Mouse (Mus musculus) forebrain, embryonic 14.5 days (tissue): ENCODE data around the gene Trp53inp2. TPM values are rescaled to one million over a fixed set of nuclear protein-coding genes. Genes with fewer than 3 reads are reported as not detected.
A peak's percentile ranks its signal among the peaks of the same experiment; 100 is the strongest.

ENCODE experiments used
- ATAC-seq: fragments of 200-750 bp; cut with Nextera tagmentation; 2 replicates; pipeline ENCODE4 v1.8.0; 2017; ENCODE audit warnings: mild to moderate bottlenecking, moderate library complexity
- DNase-seq: peaks from one replicate; pipeline ENCODE4 v3.0.0-alpha.2; 2015; ENCODE audit warnings: low spot score
- H3K27ac ChIP-seq: fragments of 300-500 bp; sonication (generic); 2 replicates; pipeline ENCODE4 v1.5.1; 2014; ENCODE audit warnings: low read depth, mild to moderate bottlenecking, control low read depth, low read length, moderate library complexity
- H3K27me3 ChIP-seq: fragments of 300-500 bp; sonication (generic); replicated peaks from 2 replicates; pipeline ENCODE4 v1.6.1; 2014; ENCODE audit warnings: low read length, control low read depth, mixed read lengths; ENCODE audit not compliant: control insufficient read depth, insufficient read depth
- H3K36me3 ChIP-seq: fragments of 300-500 bp; sonication (generic); 2 replicates; pipeline ENCODE4 v1.6.1; 2014; ENCODE audit warnings: low read length, control low read depth; ENCODE audit not compliant: control insufficient read depth, insufficient read depth
- H3K4me1 ChIP-seq: fragments of 300-500 bp; sonication (generic); 2 replicates; pipeline ENCODE4 v1.6.1; 2014; ENCODE audit warnings: antibody characterized with exemption, low read length, control low read depth; ENCODE audit not compliant: control insufficient read depth, insufficient read depth
- H3K4me2 ChIP-seq: fragments of 300-500 bp; sonication (generic); 2 replicates; pipeline ENCODE4 v1.6.1; 2014; ENCODE audit warnings: mild to moderate bottlenecking, control low read depth, low read length
- H3K4me3 ChIP-seq: fragments of 300-500 bp; sonication (generic); 2 replicates; pipeline ENCODE4 v1.5.1; 2014; ENCODE audit warnings: low read depth, low read length, control low read depth
- H3K9ac ChIP-seq: fragments of 300-500 bp; sonication (generic); 2 replicates; pipeline ENCODE4 v1.6.1; 2014; ENCODE audit warnings: mild to moderate bottlenecking, low read length, control low read depth, moderate library complexity
- H3K9me3 ChIP-seq: fragments of 300-500 bp; sonication (generic); replicated peaks from 2 replicates; pipeline ENCODE4 v1.6.1; 2016; ENCODE audit warnings: low read length, control low read depth, mixed read lengths; ENCODE audit not compliant: control insufficient read depth
- WGBS: fragments of 180-500 bp; shearing (Covaris S2); extraction: QIAGEN DNeasy Blood & Tissue Kit; methylation state at CpG from one replicate; pipeline ENCODE4 v1.1.7; 2014; 5-methylcytosine and 5-hydroxymethylcytosine counted together
- polyA plus RNA-seq: library from polyadenylated mRNA; unstranded; fragments of >200 nt; fragmentation: Nextera tagmentation; extraction: Ambion mirVana; gene quantifications from 2 replicates; pipeline ENCODE4 v1.2.1, GENCODE M21; 2014

The Trp53inp2 gene
- polyA plus RNA-seq, 1 experiment from 2014 or later, result 57.7 TPM

DNA sequence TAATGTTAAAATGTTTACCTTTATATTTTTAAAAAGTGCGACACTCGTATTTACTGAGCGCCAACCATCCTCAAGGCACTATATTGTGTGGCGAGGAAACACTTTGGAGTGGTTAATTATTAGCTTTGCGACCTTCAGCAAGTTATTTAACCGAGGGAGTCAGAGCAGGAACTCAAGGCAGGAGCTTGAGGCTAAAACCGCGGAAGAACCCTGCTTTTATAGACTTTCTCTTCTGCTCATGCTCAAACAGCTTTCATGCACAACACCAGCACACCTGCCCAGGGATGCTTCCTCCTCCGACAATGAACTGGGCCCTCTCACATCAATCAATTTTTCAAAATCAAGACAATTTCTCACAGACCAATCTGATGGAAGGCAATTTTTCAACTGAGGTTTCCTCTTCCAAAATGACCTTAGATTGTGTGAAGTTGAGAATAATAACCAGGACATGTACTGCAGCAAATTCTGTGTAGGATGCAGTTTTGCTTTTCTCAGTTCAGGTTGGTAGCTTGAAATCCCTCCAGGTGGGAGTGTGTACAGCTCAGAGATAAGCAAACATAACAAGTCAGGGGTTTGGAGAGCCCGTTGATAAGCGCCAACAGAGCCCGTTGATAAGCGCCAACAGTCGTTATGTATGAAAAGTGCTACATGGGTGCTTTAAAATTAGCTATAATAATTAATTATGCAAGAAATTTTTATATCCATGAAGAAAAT is 23.0 kb upstream of the Trp53inp2 start:
- DNase-seq, result no peak
- Histone ChIP-seq H3K36me3 (no peaks in the 10 kb centered on the region), H3K9me3 (no peaks in the 10 kb centered on the region), H3K27me3 (no peaks in the 10 kb centered on the region), H3K4me1 (peaks cover 7% of the 10 kb centered on the region; the same call in 1 of the 2 replicates), H3K9ac (peak overlapping the region; percentile 62), H3K4me2 (peak overlapping the region; percentile 78), H3K27ac (peak overlapping the region; percentile 55), H3K4me3 (peak overlapping the region; percentile 89)
- WGBS, result 33% methylated on average over 14 of the region's 14 CpGs
- peak; percentile 43 for ATAC-seq

DNA sequence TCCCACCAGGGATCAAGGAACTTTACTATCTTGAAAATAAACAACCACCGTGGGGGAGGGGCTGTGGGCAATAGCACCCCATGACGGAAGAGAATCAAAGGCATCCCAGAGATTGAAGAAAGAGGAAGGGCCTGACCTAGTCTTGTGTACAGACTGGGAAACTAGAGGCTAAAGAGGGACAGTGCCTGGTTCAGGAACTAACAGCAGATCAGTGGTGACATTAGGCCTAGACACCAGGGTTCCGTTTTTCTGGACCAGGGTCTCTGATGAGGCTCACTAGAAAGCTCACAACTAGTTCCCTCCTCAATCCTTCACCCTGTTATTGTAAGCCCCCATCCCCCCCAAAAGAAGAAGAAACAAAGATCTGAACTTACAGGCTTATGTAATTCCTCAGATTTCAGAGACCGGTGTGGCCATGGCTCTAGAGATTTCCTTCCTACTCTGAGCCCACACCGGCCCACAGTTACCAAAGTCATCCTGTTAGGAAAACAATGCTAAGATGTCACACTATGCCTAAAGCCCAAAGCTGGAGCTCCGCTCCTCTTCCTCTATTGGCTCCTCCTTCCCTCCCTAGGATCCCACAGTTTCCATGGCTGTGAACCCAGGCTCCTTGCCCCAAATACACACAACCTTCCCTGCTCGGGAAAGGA is 13.1 kb upstream of the Trp53inp2 start:
- no peak for ATAC-seq
- no peak for DNase-seq
- WGBS, result 83% methylated on average over 7 of the region's 7 CpGs
- no peaks in the 10 kb centered on the region for H3K9me3 ChIP-seq
- H3K27ac ChIP-seq, result no peak overlapping the region
- no peaks in the 10 kb centered on the region for H3K4me1 ChIP-seq
- H3K36me3 ChIP-seq, result no peaks in the 10 kb centered on the region
- no peak overlapping the region for H3K4me3 ChIP-seq
- no peak overlapping the region for H3K4me2 ChIP-seq
- no peaks in the 10 kb centered on the region for H3K27me3 ChIP-seq
- no peak overlapping the region for H3K9ac ChIP-seq

DNA sequence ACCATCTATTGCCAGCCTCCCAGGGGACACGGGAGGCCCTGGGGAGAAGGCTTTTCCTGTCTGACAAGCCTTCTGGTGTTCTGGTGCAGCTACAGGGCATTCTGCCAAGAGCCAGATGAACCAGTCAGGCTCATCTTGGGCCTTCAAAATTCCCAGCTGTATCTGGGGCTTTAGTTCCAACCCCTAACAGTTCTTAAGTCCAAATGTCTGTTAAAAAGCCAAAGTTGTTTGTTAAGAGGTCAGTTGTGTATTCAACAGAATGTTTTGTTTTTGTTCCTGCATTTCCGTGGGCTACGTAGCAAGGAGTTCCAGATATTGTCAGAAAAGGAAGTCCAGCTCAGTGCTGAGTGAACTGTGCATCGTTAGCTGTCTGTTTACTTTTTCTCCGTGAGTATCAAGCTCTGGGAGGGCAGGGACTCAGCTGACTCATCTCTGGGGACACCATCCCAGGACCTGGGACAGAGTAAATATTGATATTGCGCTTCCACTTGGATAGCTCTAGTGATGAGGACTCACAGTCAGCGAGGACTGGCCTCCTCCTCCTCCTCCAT is 11.5 kb upstream of the Trp53inp2 start:
- Histone ChIP-seq H3K9me3 (no peaks in the 10 kb centered on the region), H3K27ac (no peak overlapping the region), H3K9ac (no peak overlapping the region), H3K4me2 (no peak overlapping the region), H3K4me1 (no peaks in the 10 kb centered on the region), H3K27me3 (no peaks in the 10 kb centered on the region), H3K36me3 (no peaks in the 10 kb centered on the region), H3K4me3 (no peak overlapping the region)
- DNase-seq, result peak; percentile 56
- no peak for ATAC-seq
- WGBS, result 66% methylated on average over 7 of the region's 7 CpGs

DNA sequence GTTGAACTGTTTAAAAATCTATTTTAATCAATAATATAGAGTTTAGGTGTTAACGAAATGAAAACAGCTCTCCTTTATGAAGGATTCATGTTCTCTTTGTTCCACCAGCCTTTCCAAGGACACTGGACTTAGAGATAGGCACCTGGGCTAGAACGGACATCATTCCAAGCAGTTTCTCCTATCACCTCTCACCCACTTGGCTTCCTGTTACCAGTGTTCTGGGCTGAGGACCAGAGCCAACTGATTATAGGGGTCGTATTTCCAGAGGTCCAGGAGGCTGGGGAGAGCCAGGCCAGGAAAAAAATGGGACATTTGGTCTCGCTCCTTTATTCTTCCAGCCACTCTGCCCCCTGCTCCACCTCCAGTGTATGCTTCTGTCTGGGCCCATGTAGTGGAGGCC is 8.4 kb upstream of the Trp53inp2 start:
- no peaks in the 10 kb centered on the region for H3K27me3 ChIP-seq
- no peaks in the 10 kb centered on the region for H3K36me3 ChIP-seq
- ATAC-seq (no peak), DNase-seq (no peak)
- no peak overlapping the region for H3K4me2 ChIP-seq
- no peak overlapping the region for H3K9ac ChIP-seq
- no peak overlapping the region for H3K27ac ChIP-seq
- H3K4me3 ChIP-seq, result no peak overlapping the region
- H3K4me1 ChIP-seq, result no peaks in the 10 kb centered on the region
- H3K9me3 ChIP-seq, result no peaks in the 10 kb centered on the region
- 73% methylated on average over 4 of the region's 4 CpGs for WGBS

- H3K9ac ChIP-seq, result no peak overlapping the region
- no peak for DNase-seq
- ATAC-seq, result no peak
- no peaks in the 10 kb centered on the region for H3K9me3 ChIP-seq
- H3K27me3 ChIP-seq, result no peaks in the 10 kb centered on the region
- H3K4me1 ChIP-seq, result no peaks in the 10 kb centered on the region
- WGBS, result 71% methylated on average over 1 of the region's 1 CpGs
- H3K36me3 ChIP-seq, result no peaks in the 10 kb centered on the region
- H3K4me3 ChIP-seq, result no peak overlapping the region
- no peak overlapping the region for H3K4me2 ChIP-seq
- H3K27ac ChIP-seq, result no peak overlapping the region
Measured at GRCm38 (mm10) chr2:155373302-155373701, 7.6 kb upstream of the Trp53inp2 start.

DNA sequence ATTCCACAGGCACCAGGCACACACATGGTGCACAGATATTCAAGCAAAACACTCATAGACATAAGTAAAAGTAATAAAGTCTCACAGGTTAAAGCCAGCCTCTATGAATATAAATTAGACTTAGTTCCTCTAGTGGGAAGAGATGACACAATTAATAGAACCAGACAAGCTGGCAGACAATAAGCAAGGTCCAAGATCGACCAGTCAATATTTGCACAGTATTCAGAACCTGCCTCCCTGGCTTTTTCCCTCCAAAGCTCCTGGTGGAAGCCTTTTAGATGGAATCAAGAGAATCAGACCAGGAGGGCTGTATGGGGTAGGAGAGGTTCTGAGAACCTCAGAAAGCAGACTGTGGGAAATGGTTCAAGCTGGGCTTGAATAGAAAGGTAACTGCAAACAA is 7.0 kb upstream of the Trp53inp2 start:
- Histone ChIP-seq H3K36me3 (no peaks in the 10 kb centered on the region), H3K4me1 (no peaks in the 10 kb centered on the region), H3K4me2 (no peak overlapping the region), H3K27me3 (no peaks in the 10 kb centered on the region), H3K4me3 (no peak overlapping the region), H3K9me3 (no peaks in the 10 kb centered on the region), H3K9ac (no peak overlapping the region), H3K27ac (no peak overlapping the region)
- ATAC-seq, result no peak
- 80% methylated on average over 1 of the region's 1 CpGs for WGBS
- DNase-seq, result no peak

DNA sequence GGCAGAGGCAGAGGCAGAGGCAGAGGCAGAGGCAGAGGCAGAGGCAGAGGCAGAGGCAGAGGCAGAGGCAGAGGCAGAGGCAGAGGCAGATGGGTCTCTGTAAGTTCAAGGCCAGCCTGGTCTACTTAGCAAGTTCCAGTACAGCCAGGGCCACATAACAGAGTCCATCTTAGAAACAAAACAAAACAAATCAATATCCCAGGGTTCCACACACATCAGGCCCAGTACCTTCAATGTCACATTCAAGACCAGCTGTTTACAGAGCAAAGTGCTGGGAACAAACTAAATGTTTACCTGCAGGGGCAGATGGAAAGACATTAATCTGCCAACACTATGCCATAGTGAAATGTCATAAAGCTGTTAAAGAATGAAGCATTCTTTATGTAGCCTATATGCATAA is 6.3 kb upstream of the Trp53inp2 start:
- Histone ChIP-seq H3K4me1 (no peaks in the 10 kb centered on the region), H3K36me3 (no peaks in the 10 kb centered on the region), H3K27ac (no peak overlapping the region), H3K4me3 (no peak overlapping the region), H3K4me2 (no peak overlapping the region), H3K9me3 (no peaks in the 10 kb centered on the region), H3K27me3 (no peaks in the 10 kb centered on the region), H3K9ac (no peak overlapping the region)
- DNase-seq (no peak), ATAC-seq (no peak)

GRCm38 (mm10) chr2:155376191-155376590 is 4.7 kb upstream of the Trp53inp2 start:
- DNase-seq, result no peak
- H3K27ac ChIP-seq, result no peak overlapping the region
- ATAC-seq, result no peak
- H3K9me3 ChIP-seq, result no peaks in the 10 kb centered on the region
- no peak overlapping the region for H3K4me2 ChIP-seq
- H3K4me1 ChIP-seq, result no peaks in the 10 kb centered on the region
- H3K36me3 ChIP-seq, result no peaks in the 10 kb centered on the region
- H3K4me3 ChIP-seq, result no peak overlapping the region
- H3K27me3 ChIP-seq, result no peaks in the 10 kb centered on the region
- H3K9ac ChIP-seq, result no peak overlapping the region
- WGBS, result 82% methylated on average over 10 of the region's 10 CpGs

DNA sequence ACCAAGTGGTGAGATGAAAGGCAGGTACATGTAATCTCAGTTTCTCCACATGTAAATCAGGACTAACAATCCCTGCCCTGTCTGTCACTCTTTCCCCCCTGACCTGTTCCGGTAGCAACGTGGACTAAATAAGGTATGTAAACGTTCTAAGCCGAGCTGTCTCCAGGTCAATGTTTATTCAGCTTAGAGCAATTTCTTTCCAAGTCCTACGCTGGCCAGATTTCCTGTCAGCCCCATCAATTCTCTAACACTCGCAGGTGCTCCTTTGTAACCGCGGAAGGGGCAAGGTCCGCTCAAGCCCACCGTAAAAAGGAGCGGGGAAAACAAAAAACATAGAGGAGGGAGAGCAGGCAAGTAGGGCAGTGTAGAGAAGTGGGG is 190 bp downstream of the Trp53inp2 start:
- H3K9me3 ChIP-seq, result no peaks in the 10 kb centered on the region
- DNase-seq, result peak; percentile 37
- H3K4me3 ChIP-seq, result peak overlapping the region; percentile 73
- peaks cover 8% of the 10 kb centered on the region for H3K36me3 ChIP-seq
- peak overlapping the region; percentile 84 for H3K4me2 ChIP-seq
- WGBS, result 3% methylated on average over 11 of the region's 11 CpGs
- no peaks in the 10 kb centered on the region for H3K27me3 ChIP-seq
- peak overlapping the region; percentile 99 for H3K27ac ChIP-seq
- peak overlapping the region; percentile 98 for H3K9ac ChIP-seq
- H3K4me1 ChIP-seq, result peaks cover 17% of the 10 kb centered on the region
- ATAC-seq, result no peak
